Mouse (Mus musculus): ENCODE measurements at regions not wholly inside any gene's neighbourhood (a gene's known extent, or its start where the extent isn't known, plus 50 kb on each side); places are given as distances from the start of the nearest gene placed in this dataset.
"Not testable (repeated sequence)": the region's sequence is repeated elsewhere in the genome, so short reads cannot be mapped to it uniquely, and the experiment has no call there.

DNA sequence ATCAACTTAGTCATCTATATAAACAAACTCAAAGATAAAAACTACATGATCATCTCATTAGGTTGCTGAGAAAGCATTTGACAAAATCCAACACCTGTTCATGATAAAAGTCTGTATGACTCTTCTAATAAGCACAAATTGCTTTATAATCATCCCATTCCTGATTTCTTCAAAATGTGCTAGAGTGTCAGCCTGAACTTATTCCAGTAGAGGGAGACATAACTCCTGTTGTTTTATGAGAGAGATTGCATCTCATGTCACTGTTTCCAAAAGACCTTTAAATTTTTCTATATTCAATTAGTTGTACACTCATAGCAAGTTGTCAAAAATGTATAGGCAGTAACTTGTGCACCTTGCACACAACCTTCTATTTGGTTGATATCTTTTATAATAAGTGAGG lies 96.0 kb upstream of the Tacstd2 start:
- no peak for DNase-seq
- Histone ChIP-seq H3K4me1 (ENCODE audit: control insufficient read depth, insufficient read depth, low read length) (no peaks in the 10 kb centered on the region), H3K4me3 (replicated peaks; ENCODE audit: extremely low read depth, low read depth, low read length) (no peak overlapping the region)
- TF ChIP-seq POLR2A (IDR thresholded peaks at IDR 0.05; ENCODE audit: borderline replicate concordance, extremely low read depth, low read depth, low read length) (no peak), CTCF (IDR thresholded peaks at IDR 0.05; ENCODE audit: insufficient read depth, low read length) (no peak)

GRCm38 (mm10) chr6:67610402-67610801 lies 74.8 kb upstream of the Tacstd2 start:
- no peaks in the 10 kb centered on the region for H3K4me1 ChIP-seq (ENCODE audit: control insufficient read depth, insufficient read depth, low read length)
- TF ChIP-seq POLR2A (IDR thresholded peaks at IDR 0.05; ENCODE audit: borderline replicate concordance, extremely low read depth, low read depth, low read length) = no peak
- TF ChIP-seq CTCF (IDR thresholded peaks at IDR 0.05; ENCODE audit: insufficient read depth, low read length) = no peak
- no peak for DNase-seq
- H3K4me3 ChIP-seq (replicated peaks; ENCODE audit: extremely low read depth, low read depth, low read length) = no peak overlapping the region
- WGBS = 58% methylated on average over 1 of the region's 1 CpGs

DNA sequence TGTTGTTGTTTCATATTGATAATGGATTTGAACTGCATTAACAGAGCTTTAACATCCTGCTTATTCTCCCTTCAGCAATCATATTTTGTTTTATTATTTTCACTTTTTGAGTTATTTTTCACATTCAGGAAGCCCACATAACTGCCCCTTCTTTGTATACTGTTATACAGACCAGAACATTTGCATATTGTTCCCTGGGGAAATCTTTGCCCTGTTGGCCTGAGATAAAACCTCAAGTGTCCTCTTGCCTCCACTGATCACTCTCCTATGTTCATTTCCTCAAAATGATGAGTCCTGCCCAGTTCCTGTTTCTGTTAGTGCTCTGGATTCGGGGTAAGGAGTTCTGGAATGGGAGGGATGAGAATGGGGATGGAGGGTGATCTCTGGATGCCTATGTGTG lies 73.9 kb upstream of the Tacstd2 start:
- WGBS = 20% methylated on average over 1 of the region's 1 CpGs
- DNase-seq = not testable (repeated sequence)

More for the DNA sequence above, 73.9 kb upstream of the Tacstd2 start:
- not testable (repeated sequence) for H3K4me1 ChIP-seq (ENCODE audit: control insufficient read depth, insufficient read depth, low read length); H3K4me3 ChIP-seq (replicated peaks; ENCODE audit: extremely low read depth, low read depth, low read length)
